Mouse (Mus musculus): ENCODE measurements around the gene Dscam. TPM values are rescaled to one million over a fixed set of nuclear protein-coding genes. Genes with fewer than 3 reads are reported as not detected.

The Dscam gene
- polyA plus RNA-seq, 1 experiment from 2014 or later = 11.1 TPM

- ATAC-seq = peak; percentile 63
Measured at GRCm38 (mm10) chr16:96684581-96684980, 486.0 kb downstream of the Dscam start.

GRCm38 (mm10) chr16:96682289-96682972 is 488.1 kb downstream of the Dscam start:
- Histone ChIP-seq H3K27me3 (no peaks in the 10 kb centered on the region), H3K4me3 (replicated peaks) (no peak overlapping the region), H3K36me3 (peaks cover 18% of the 10 kb centered on the region), H3K4me1 (replicated peaks) (no peaks in the 10 kb centered on the region), H3K9ac (replicated peaks) (no peak overlapping the region), H3K9me3 (no peaks in the 10 kb centered on the region), H3K27ac (no peak overlapping the region), H3K4me2 (replicated peaks) (no peak overlapping the region)
- WGBS = 76% methylated on average over 5 of the region's 5 CpGs
- no peak for ATAC-seq

More at GRCm38 (mm10) chr16:96684581-96684980, 486.0 kb downstream of the Dscam start:
- no peaks in the 10 kb centered on the region for H3K27me3 ChIP-seq
- H3K4me3 ChIP-seq (replicated peaks) = no peak overlapping the region
- no peak overlapping the region for H3K27ac ChIP-seq
- H3K4me1 ChIP-seq (replicated peaks) = peaks cover 7% of the 10 kb centered on the region
- no peaks in the 10 kb centered on the region for H3K9me3 ChIP-seq
- 0 out of 2 replicates have a peak, but pooled peaks cover 9% of the 10 kb centered on the region for H3K36me3 ChIP-seq
- H3K4me2 ChIP-seq (replicated peaks) = no peak overlapping the region
- no peak overlapping the region for H3K9ac ChIP-seq (replicated peaks)
- WGBS = 21% methylated on average over 4 of the region's 4 CpGs

GRCm38 (mm10) chr16:96679981-96680380 is 490.6 kb downstream of the Dscam start:
- no peak overlapping the region for H3K4me2 ChIP-seq (replicated peaks)
- H3K4me1 ChIP-seq (replicated peaks) = no peaks in the 10 kb centered on the region
- WGBS = 86% methylated on average over 8 of the region's 8 CpGs
- no peaks in the 10 kb centered on the region for H3K9me3 ChIP-seq
- H3K27ac ChIP-seq = no peak overlapping the region
- ATAC-seq = no peak
- no peak overlapping the region for H3K9ac ChIP-seq (replicated peaks)
- peaks cover 22% of the 10 kb centered on the region for H3K36me3 ChIP-seq
- H3K27me3 ChIP-seq = no peaks in the 10 kb centered on the region
- no peak overlapping the region for H3K4me3 ChIP-seq (replicated peaks)

GRCm38 (mm10) chr16:96677471-96677870 is 493.1 kb downstream of the Dscam start:
- Histone ChIP-seq H3K9me3 (no peaks in the 10 kb centered on the region), H3K36me3 (peaks cover 22% of the 10 kb centered on the region), H3K4me3 (replicated peaks) (no peak overlapping the region), H3K9ac (replicated peaks) (no peak overlapping the region), H3K4me2 (replicated peaks) (no peak overlapping the region), H3K27me3 (no peaks in the 10 kb centered on the region), H3K27ac (no peak overlapping the region), H3K4me1 (replicated peaks) (peaks cover 8% of the 10 kb centered on the region)
- ATAC-seq = no peak
- 65% methylated on average over 2 of the region's 2 CpGs for WGBS

- Histone ChIP-seq H3K27me3 (no peaks in the 10 kb centered on the region), H3K9ac (replicated peaks) (no peak overlapping the region), H3K4me2 (replicated peaks) (no peak overlapping the region), H3K4me1 (replicated peaks) (peaks cover 8% of the 10 kb centered on the region), H3K4me3 (replicated peaks) (no peak overlapping the region), H3K36me3 (peaks cover 22% of the 10 kb centered on the region), H3K9me3 (no peaks in the 10 kb centered on the region), H3K27ac (no peak overlapping the region)
- ATAC-seq = no peak
- WGBS = 75% methylated on average over 1 of the region's 1 CpGs
Measured at GRCm38 (mm10) chr16:96676663-96677062, 493.9 kb downstream of the Dscam start.

DNA sequence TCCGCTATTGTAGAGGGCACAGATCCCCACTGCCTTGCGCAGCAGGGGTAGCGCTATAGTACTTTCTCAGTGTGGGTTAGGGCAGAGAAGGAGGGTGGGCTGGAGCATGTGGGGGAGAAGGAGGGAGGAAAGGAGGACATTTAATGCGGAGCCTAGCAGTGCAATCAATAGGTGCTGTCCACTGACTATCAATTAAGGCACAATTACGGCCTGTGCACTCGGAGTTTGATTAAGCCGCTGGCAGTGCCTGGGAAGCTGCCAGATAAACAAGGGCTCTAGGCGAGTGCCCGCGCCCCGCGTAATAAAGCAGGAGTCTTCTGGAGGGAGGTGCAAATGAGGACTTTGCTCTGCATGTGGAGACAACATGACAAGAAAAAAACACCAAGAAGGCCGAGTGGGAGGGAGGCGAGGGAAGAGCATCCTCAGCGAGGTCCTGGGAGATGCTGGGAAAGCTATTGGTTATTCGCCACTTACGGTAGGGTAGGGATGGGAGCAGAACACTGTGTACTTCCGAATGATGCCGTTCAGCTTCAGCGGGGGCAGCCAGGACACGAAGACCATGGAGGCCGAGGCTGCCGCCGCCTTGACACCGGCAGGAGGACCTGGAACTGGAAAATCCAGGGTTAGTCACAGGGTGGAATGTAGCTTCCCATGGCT is 497.2 kb downstream of the Dscam start:
- Histone ChIP-seq H3K4me1 (replicated peaks) (peaks cover 8% of the 10 kb centered on the region), H3K9ac (replicated peaks) (no peak overlapping the region), H3K9me3 (no peaks in the 10 kb centered on the region), H3K27me3 (no peaks in the 10 kb centered on the region), H3K4me3 (replicated peaks) (no peak overlapping the region), H3K4me2 (replicated peaks) (peak overlapping the region; percentile 2; the same call in 1 of the 2 replicates), H3K27ac (peak overlapping the region; percentile 45), H3K36me3 (peaks cover 10% of the 10 kb centered on the region)
- ATAC-seq = peak; percentile 80
- 56% methylated on average over 25 of the region's 25 CpGs for WGBS

DNA sequence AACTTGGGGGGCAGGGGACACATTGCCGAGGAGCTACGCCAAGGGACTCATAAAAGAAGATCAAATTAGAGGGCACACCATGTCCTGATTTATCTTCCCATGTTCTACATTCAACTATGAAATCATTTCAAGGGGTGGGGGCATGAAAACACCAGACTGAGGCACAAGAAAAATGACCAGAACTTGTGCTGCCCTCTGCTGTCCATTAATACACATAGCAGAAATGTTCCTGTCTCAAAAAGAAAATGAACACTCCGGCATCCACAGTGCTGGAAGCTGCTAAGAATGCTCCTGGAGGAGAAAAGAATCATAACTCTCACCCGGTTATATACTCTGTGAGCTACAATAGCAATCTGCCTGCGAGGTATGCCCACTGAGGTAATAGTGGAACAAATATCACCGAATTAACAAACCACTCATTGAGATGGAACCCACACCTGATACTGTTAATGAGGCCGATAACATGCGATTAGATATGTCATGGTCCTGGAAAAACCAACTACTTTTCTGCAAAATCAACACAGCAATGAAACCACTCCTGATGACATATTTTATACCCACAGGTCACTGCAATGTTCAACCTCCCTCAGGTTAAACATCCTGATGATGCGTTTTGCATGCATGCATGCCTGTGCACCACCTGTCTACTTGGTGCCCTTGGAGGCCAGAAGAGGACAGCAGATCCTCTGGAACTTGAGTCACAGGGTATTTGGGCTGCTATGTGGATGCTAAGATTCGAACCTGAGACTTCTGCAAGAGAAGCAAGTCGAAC is 498.8 kb downstream of the Dscam start:
- no peak overlapping the region for H3K4me2 ChIP-seq (replicated peaks)
- no peak for ATAC-seq
- no peaks in the 10 kb centered on the region for H3K27me3 ChIP-seq
- H3K9ac ChIP-seq (replicated peaks) = no peak overlapping the region
- H3K4me3 ChIP-seq (replicated peaks) = no peak overlapping the region
- 65% methylated on average over 11 of the region's 11 CpGs for WGBS
- peaks cover 8% of the 10 kb centered on the region for H3K4me1 ChIP-seq (replicated peaks)
- H3K27ac ChIP-seq = no peak overlapping the region
- H3K9me3 ChIP-seq = no peaks in the 10 kb centered on the region
- no peaks in the 10 kb centered on the region for H3K36me3 ChIP-seq

DNA sequence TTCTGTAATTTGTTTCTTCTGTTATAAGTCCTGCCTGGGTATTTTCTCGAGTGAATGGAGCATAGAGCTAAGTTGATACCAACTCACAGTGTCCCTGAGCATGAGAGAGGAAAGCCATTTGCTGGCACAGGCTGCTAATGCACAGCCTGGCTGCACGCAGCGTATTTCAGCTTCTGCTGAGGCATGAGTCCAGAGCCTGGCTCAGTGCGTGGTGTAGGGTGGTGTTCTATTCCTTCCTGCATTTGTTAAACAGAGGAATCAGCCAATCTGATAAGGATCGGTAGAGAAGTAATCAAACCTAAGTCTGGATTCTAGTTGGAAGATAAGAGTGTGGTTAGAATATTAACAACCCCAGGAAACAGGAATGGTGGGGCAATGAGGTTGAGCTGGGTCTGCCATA is 500.8 kb downstream of the Dscam start:
- Histone ChIP-seq H3K36me3 (no peaks in the 10 kb centered on the region), H3K4me1 (replicated peaks) (peaks cover 8% of the 10 kb centered on the region), H3K9ac (replicated peaks) (no peak overlapping the region), H3K4me3 (replicated peaks) (no peak overlapping the region), H3K4me2 (replicated peaks) (no peak overlapping the region), H3K27me3 (no peaks in the 10 kb centered on the region), H3K9me3 (no peaks in the 10 kb centered on the region), H3K27ac (no peak overlapping the region)
- 81% methylated on average over 5 of the region's 5 CpGs for WGBS
- ATAC-seq = no peak

- Histone ChIP-seq H3K27me3 (no peaks in the 10 kb centered on the region), H3K4me2 (replicated peaks) (no peak overlapping the region), H3K4me1 (replicated peaks) (peaks cover 5% of the 10 kb centered on the region), H3K36me3 (no peaks in the 10 kb centered on the region), H3K9me3 (no peaks in the 10 kb centered on the region), H3K4me3 (replicated peaks) (no peak overlapping the region), H3K27ac (no peak overlapping the region), H3K9ac (replicated peaks) (no peak overlapping the region)
- ATAC-seq = no peak
- 100% methylated on average over 1 of the region's 1 CpGs for WGBS
Measured at GRCm38 (mm10) chr16:96668478-96668877, 502.1 kb downstream of the Dscam start.

- no peak overlapping the region for H3K4me3 ChIP-seq (replicated peaks)
- H3K9me3 ChIP-seq = no peaks in the 10 kb centered on the region
- no peaks in the 10 kb centered on the region for H3K4me1 ChIP-seq (replicated peaks)
- H3K27me3 ChIP-seq = no peaks in the 10 kb centered on the region
- no peaks in the 10 kb centered on the region for H3K36me3 ChIP-seq
- H3K9ac ChIP-seq (replicated peaks) = no peak overlapping the region
- no peak overlapping the region for H3K4me2 ChIP-seq (replicated peaks)
- H3K27ac ChIP-seq = no peak overlapping the region
- ATAC-seq = no peak
- WGBS = 87% methylated on average over 3 of the region's 3 CpGs
Measured at GRCm38 (mm10) chr16:96661073-96661472, 509.5 kb downstream of the Dscam start.

GRCm38 (mm10) chr16:96659275-96659674 is 511.3 kb downstream of the Dscam start:
- 66% methylated on average over 5 of the region's 5 CpGs for WGBS
- Histone ChIP-seq H3K4me2 (replicated peaks) (no peak overlapping the region), H3K27ac (no peak overlapping the region), H3K36me3 (0 out of 2 replicates have a peak, but pooled peaks cover 3% of the 10 kb centered on the region), H3K9ac (replicated peaks) (no peak overlapping the region), H3K4me3 (replicated peaks) (no peak overlapping the region), H3K9me3 (no peaks in the 10 kb centered on the region), H3K27me3 (no peaks in the 10 kb centered on the region), H3K4me1 (replicated peaks) (no peaks in the 10 kb centered on the region)
- ATAC-seq = no peak

DNA sequence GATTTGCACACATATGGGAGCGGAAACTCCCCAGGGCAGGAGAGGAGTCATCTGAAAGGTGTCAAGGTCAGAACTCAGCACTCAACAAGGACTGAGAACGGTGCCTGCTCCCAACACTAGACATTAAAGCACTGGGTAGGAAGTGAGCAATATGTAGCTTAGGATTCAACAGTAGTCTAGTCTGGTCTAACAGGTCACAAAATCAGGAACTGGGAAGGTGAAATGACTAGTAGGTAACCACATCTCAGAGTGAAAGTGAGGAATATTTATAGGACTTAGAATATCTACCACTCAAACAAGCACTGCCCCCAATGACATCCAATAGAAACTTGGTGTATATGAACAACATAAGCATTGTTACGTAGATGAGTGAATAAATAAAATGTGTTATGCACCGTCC is 515.0 kb downstream of the Dscam start:
- no peak for ATAC-seq

More for the DNA sequence above, 515.0 kb downstream of the Dscam start:
- H3K4me1 ChIP-seq (replicated peaks) = no peaks in the 10 kb centered on the region
- no peak overlapping the region for H3K4me2 ChIP-seq (replicated peaks)
- H3K27me3 ChIP-seq = no peaks in the 10 kb centered on the region
- no peak overlapping the region for H3K9ac ChIP-seq (replicated peaks)
- no peak overlapping the region for H3K4me3 ChIP-seq (replicated peaks)
- H3K9me3 ChIP-seq = no peaks in the 10 kb centered on the region
- no peak overlapping the region for H3K27ac ChIP-seq
- peaks cover 12% of the 10 kb centered on the region for H3K36me3 ChIP-seq
- WGBS = 92% methylated on average over 4 of the region's 4 CpGs
